Mouse (Mus musculus) CH12.LX (cell line): ENCODE data around the gene 4933427D14Rik. TPM values are rescaled to one million over a fixed set of nuclear protein-coding genes. Genes with fewer than 3 reads are reported as not detected.

Experiments used
- DNase-seq: peaks from one replicate; pipeline ENCODE4 v3.0.0-alpha.2; 2013; ENCODE audit errors: extremely low read depth
- H3K27ac ChIP-seq: 2 replicates; pipeline ENCODE4 v1.5.1; 2012; ENCODE audit warnings: low read depth, mild to moderate bottlenecking, control low read depth, moderate library complexity; ENCODE audit not compliant: insufficient read depth
- H3K27me3 ChIP-seq: replicated peaks from 2 replicates; pipeline ENCODE3; 2012; ENCODE audit warnings: inconsistent platforms
- H3K36me3 ChIP-seq, 2 experiments: replicated peaks in 1 of 2; 2 replicates each; pipeline versions ENCODE3 to v1.6.1; 2012; ENCODE audit warnings: inconsistent platforms in 1 of 2, low read length in 1 of 2, mild to moderate bottlenecking in 1 of 2, mixed read lengths in 1 of 2, moderate library complexity in 1 of 2; ENCODE audit not compliant: control insufficient read depth in 1 of 2, insufficient read depth in 1 of 2
- H3K4me1 ChIP-seq, 2 experiments: 2 replicates each; pipeline ENCODE4 v1.6.1; 2012; ENCODE audit warnings: inconsistent platforms in 1 of 2, moderate library complexity in 1 of 2; ENCODE audit not compliant: insufficient read depth in 2 of 2, control insufficient read depth in 1 of 2
- H3K4me2 ChIP-seq: 2 replicates; pipeline ENCODE4 v1.6.1; 2012; ENCODE audit warnings: low read depth, mild to moderate bottlenecking, control low read depth; ENCODE audit not compliant: poor library complexity, insufficient read depth, severe bottlenecking
- H3K4me3 ChIP-seq, 3 experiments: fragments of 150-350 bp in 1 of 3; sonication (generic) in 1 of 3; replicated peaks in 1 of 3; 2 replicates each; pipeline versions ENCODE3 to v1.5.1; 2011 to 2012; ENCODE audit warnings: low read depth in 2 of 3, low read length in 2 of 3, mild to moderate bottlenecking in 2 of 3, moderate library complexity in 2 of 3, control low read depth in 1 of 3, improper control_type of control experiment in 1 of 3, inconsistent platforms in 1 of 3, mixed read lengths in 1 of 3; ENCODE audit not compliant: poor library complexity in 1 of 3
- H3K79me2 ChIP-seq: replicated peaks from 2 replicates; pipeline ENCODE4 v1.6.1; 2012; ENCODE audit warnings: mild to moderate bottlenecking, moderate library complexity; ENCODE audit not compliant: control insufficient read depth, poor library complexity, insufficient read depth, severe bottlenecking; ENCODE audit errors: extremely low read depth
- H3K9ac ChIP-seq: 2 replicates; pipeline ENCODE4 v1.6.1; 2012; ENCODE audit warnings: low read depth, mild to moderate bottlenecking, control low read depth, moderate library complexity; ENCODE audit not compliant: insufficient read depth
- H3K9me3 ChIP-seq: replicated peaks from 2 replicates; pipeline ENCODE3; 2012; ENCODE audit warnings: low read length, inconsistent platforms, mixed read lengths
- BHLHE40 ChIP-seq: IDR thresholded peaks from 2 replicates; pipeline ENCODE4 v1.6.1; 2011; ENCODE audit warnings: mild to moderate bottlenecking, low read depth, low read length, improper control_type of control experiment
- E2F4 ChIP-seq: IDR thresholded peaks from 2 replicates; pipeline ENCODE4 v1.6.1; 2011; ENCODE audit warnings: low read depth, low read length, improper control_type of control experiment; ENCODE audit not compliant: insufficient replicate concordance
- EP300 ChIP-seq: IDR thresholded peaks from 2 replicates; pipeline ENCODE4 v1.6.1; 2011; ENCODE audit warnings: low read length, improper control_type of control experiment
- ETS1 ChIP-seq: conservative IDR thresholded peaks from 2 replicates; pipeline ENCODE4 v1.6.1; 2012; ENCODE audit warnings: low read depth, mild to moderate bottlenecking, inconsistent platforms, low read length, improper control_type of control experiment, moderate library complexity
- GABPA ChIP-seq: IDR thresholded peaks from 2 replicates; pipeline ENCODE4 v1.6.1; 2012; ENCODE audit warnings: low read depth, low read length, improper control_type of control experiment, inconsistent platforms; ENCODE audit not compliant: insufficient replicate concordance
- HCFC1 ChIP-seq: IDR thresholded peaks from 2 replicates; pipeline ENCODE4 v1.6.1; 2012; ENCODE audit warnings: low read depth, mild to moderate bottlenecking, inconsistent platforms, low read length, improper control_type of control experiment
- JUN ChIP-seq: IDR thresholded peaks from 2 replicates; pipeline ENCODE4 v1.6.1; 2011; ENCODE audit warnings: low read depth, mild to moderate bottlenecking, low read length, improper control_type of control experiment, moderate library complexity; ENCODE audit not compliant: insufficient read depth
- JUND ChIP-seq: conservative IDR thresholded peaks from 2 replicates; pipeline ENCODE4 v1.6.1; 2011; ENCODE audit warnings: low read depth, low read length, improper control_type of control experiment
- MAX ChIP-seq: IDR thresholded peaks from 2 replicates; pipeline ENCODE4 v1.6.1; 2011; ENCODE audit warnings: low read length, improper control_type of control experiment
- MAZ ChIP-seq: IDR thresholded peaks from 2 replicates; pipeline ENCODE4 v1.6.1; 2012; ENCODE audit warnings: low read depth, mild to moderate bottlenecking, inconsistent platforms, low read length, improper control_type of control experiment, moderate library complexity
- MEF2A ChIP-seq: IDR thresholded peaks from 2 replicates; pipeline ENCODE4 v1.6.1; 2014; ENCODE audit warnings: low read depth, mild to moderate bottlenecking, inconsistent platforms, low read length, improper control_type of control experiment, borderline replicate concordance
- NELFE ChIP-seq: IDR thresholded peaks from 2 replicates; pipeline ENCODE4 v1.6.1; 2011; ENCODE audit warnings: low read depth, low read length, improper control_type of control experiment
- NRF1 ChIP-seq: IDR thresholded peaks from 2 replicates; pipeline ENCODE4 v1.6.1; 2014; ENCODE audit warnings: low read depth, mild to moderate bottlenecking, inconsistent platforms, low read length, improper control_type of control experiment, moderate library complexity
- PAX5 ChIP-seq: IDR thresholded peaks from 2 replicates; pipeline ENCODE4 v1.6.1; 2012; ENCODE audit warnings: low read length, inconsistent platforms, mixed read lengths
- POLR2A ChIP-seq: IDR thresholded peaks from 2 replicates; pipeline ENCODE4 v1.6.1; 2011; ENCODE audit warnings: low read depth, mild to moderate bottlenecking, improper control_type of control experiment, low read length
- RCOR1 ChIP-seq: conservative IDR thresholded peaks from 2 replicates; pipeline ENCODE4 v1.6.1; 2012; ENCODE audit warnings: low read depth, mild to moderate bottlenecking, inconsistent platforms, low read length, improper control_type of control experiment
- TCF12 ChIP-seq: IDR thresholded peaks from 2 replicates; pipeline ENCODE4 v1.6.1; 2014; ENCODE audit warnings: low read depth, mild to moderate bottlenecking, inconsistent platforms, low read length, improper control_type of control experiment
- USF1 ChIP-seq: IDR thresholded peaks from 2 replicates; pipeline ENCODE4 v1.6.1; 2014; ENCODE audit warnings: low read depth, mild to moderate bottlenecking, inconsistent platforms, low read length, improper control_type of control experiment
- ZC3H11A ChIP-seq: IDR thresholded peaks from 2 replicates; pipeline ENCODE4 v1.6.1; 2012; ENCODE audit warnings: low read depth, mild to moderate bottlenecking, inconsistent platforms, low read length, improper control_type of control experiment
- ZMIZ1 ChIP-seq: IDR thresholded peaks from 2 replicates; pipeline ENCODE4 v1.6.1; 2012; ENCODE audit warnings: low read depth, mild to moderate bottlenecking, inconsistent platforms, low read length, improper control_type of control experiment
- ZNF384 ChIP-seq: IDR thresholded peaks from 2 replicates; pipeline ENCODE4 v1.6.1; 2012; ENCODE audit warnings: low read depth, low read length, improper control_type of control experiment, inconsistent platforms
- dilution Hi-C: fragments of 300-500 bp; cut with MboI; formaldehyde crosslinking; loops from 2 replicates; pipeline ENCODE4 v1.14.3; 2020; ENCODE audit warnings: low sequenced_read_pairs; ENCODE audit not compliant: extremely low pct_unique_long_range_greater_than_20kb, extremely low pct_ligation_motif_present
- in situ Hi-C: fragments of 300-500 bp; cut with MboI; formaldehyde crosslinking; loops from 3 replicates; pipeline ENCODE4 v1.14.3; 2019; ENCODE audit warnings: low sequenced_read_pairs, low pct_ligation_motif_present, low pct_unique_long_range_greater_than_20kb, mixed read lengths
- polyA plus RNA-seq: library from polyadenylated mRNA; unstranded; fragments of >175 nt; gene quantifications from 2 replicates; pipeline ENCODE4 v1.2.1, GENCODE M21; 2012; ENCODE audit warnings: low read depth; ENCODE audit not compliant: insufficient read length
- total RNA-seq, 2 experiments: library from RNA; depleted of rRNA; stranded (reverse); fragments of 300-350 nt in 1 of 2; fragments of >200 nt in 1 of 2; gene quantifications; 2 replicates each; pipeline ENCODE4 v1.2.3; 2012 to 2014

4933427D14Rik gene
- total and polyA plus RNA-seq, 3 experiments, result 6.8 to 9.3 (median 7.8) TPM

GRCm38 (mm10) chr11:72125781-72126180 lies 81.5 kb downstream of the 4933427D14Rik start:
- Histone ChIP-seq H3K79me2 (no peaks in the 10 kb centered on the region), H3K9me3 (no peaks in the 10 kb centered on the region), H3K4me3 (no peak overlapping the region), H3K4me2 (no peak overlapping the region), H3K4me1 (peaks cover 6 to 24% of the 10 kb centered on the region in 2 experiments; a peak in 3 of 4 replicates), H3K9ac (no peak overlapping the region), H3K27me3 (peaks cover 29% of the 10 kb centered on the region), H3K36me3 (no peaks in the 10 kb centered on the region), H3K27ac (no peak overlapping the region)
- peak; percentile 17 for DNase-seq
- TF ChIP-seq POLR2A, result no peak
- TF ChIP-seq USF1, result no peak
- 0 out of 2 replicates have a peak, but pooled peaks have one; percentile 23 for TF ChIP-seq EP300
- dilution Hi-C loops (no loop called here), in situ Hi-C loops (no loop called here)

DNA sequence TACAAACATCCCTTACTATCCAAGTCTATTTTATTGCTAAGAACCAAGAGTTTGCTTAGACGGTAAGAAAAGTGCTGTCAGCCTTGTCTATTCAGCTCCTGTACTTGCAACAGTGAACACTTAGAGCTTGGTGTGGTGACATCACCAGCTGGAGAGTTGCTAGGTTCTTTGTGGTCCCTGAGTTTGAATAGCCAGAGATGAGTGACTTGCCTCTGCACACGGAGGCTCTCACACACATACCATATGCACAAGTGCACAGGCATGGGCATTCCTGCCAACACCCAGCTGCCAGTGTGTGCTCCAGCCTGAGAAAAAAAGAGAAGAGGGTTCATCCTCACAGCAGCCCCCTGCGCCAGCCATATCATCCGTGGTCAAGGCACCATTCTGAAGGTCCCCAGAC lies 83.7 kb downstream of the 4933427D14Rik start:
- dilution Hi-C loops (no loop called here), in situ Hi-C loops (no loop called here)
- H3K9ac ChIP-seq, result no peak overlapping the region

DNA sequence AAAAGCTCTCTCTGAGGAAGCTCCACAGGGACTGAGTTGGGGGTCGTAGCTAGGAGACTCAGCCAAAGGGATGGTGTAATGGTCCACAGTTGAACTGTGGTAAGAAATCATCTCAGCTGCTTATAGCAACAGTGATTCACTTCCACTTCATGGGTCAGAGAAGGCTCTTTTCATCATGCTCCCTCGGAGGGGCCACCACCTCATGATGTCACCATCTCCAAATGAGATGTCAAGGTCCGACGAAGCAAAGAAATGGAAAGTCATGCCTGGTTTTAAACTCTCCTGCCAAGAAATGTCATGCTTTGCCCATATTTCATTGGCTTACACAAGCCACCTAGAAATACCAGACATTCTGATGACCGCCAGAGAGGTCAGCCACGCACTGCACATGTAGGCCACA lies 86.9 kb downstream of the 4933427D14Rik start:
- TF ChIP-seq ETS1, result no peak
- no peak for TF ChIP-seq MAX
- no peak for TF ChIP-seq BHLHE40
- no peak for TF ChIP-seq HCFC1
- no peak for TF ChIP-seq E2F4
- TF ChIP-seq GABPA, result no peak
- no peak for TF ChIP-seq TCF12
- TF ChIP-seq JUND, result no peak
- no peak for TF ChIP-seq PAX5
- no peak for TF ChIP-seq NELFE
- TF ChIP-seq MEF2A, result no peak
- TF ChIP-seq ZMIZ1, result no peak
- no peak for TF ChIP-seq EP300
- no peak for TF ChIP-seq NRF1
- TF ChIP-seq POLR2A, result no peak
- no peak for TF ChIP-seq RCOR1
- TF ChIP-seq JUN, result no peak
- TF ChIP-seq MAZ, result no peak
- in situ Hi-C loops (no loop called here), dilution Hi-C loops (no loop called here)
- Histone ChIP-seq H3K36me3 (no peaks in the 10 kb centered on the region), H3K4me1 (peaks cover 0 to under 1% of the 10 kb centered on the region in 2 experiments; a peak in 2 of 4 replicates), H3K27ac (no peak overlapping the region), H3K79me2 (no peaks in the 10 kb centered on the region), H3K4me3 (no peak overlapping the region), H3K9me3 (no peaks in the 10 kb centered on the region), H3K4me2 (no peak overlapping the region), H3K9ac (no peak overlapping the region), H3K27me3 (peaks cover 39% of the 10 kb centered on the region)
- no peak for DNase-seq

More for the DNA sequence above, 83.7 kb downstream of the 4933427D14Rik start:
- no peak for DNase-seq
- no peak overlapping the region for H3K27ac ChIP-seq
- peaks cover 0 to 15% of the 10 kb centered on the region in 2 experiments; a peak in 2 of 4 replicates for H3K4me1 ChIP-seq
- no peaks in the 10 kb centered on the region for H3K9me3 ChIP-seq
- TF ChIP-seq TCF12 (no peak), ZC3H11A (no peak), PAX5 (no peak), ZNF384 (no peak)
- TF ChIP-seq, all 38 proteins: peak for 0
- no peaks in the 10 kb centered on the region for H3K36me3 ChIP-seq
- no peak overlapping the region for H3K4me3 ChIP-seq
- no peak overlapping the region for H3K4me2 ChIP-seq
- peaks cover 15% of the 10 kb centered on the region for H3K27me3 ChIP-seq
- no peaks in the 10 kb centered on the region for H3K79me2 ChIP-seq
